Mouse (Mus musculus): Measurements from ENCODE around the gene Camk2g.

Camk2g gene

DNA sequence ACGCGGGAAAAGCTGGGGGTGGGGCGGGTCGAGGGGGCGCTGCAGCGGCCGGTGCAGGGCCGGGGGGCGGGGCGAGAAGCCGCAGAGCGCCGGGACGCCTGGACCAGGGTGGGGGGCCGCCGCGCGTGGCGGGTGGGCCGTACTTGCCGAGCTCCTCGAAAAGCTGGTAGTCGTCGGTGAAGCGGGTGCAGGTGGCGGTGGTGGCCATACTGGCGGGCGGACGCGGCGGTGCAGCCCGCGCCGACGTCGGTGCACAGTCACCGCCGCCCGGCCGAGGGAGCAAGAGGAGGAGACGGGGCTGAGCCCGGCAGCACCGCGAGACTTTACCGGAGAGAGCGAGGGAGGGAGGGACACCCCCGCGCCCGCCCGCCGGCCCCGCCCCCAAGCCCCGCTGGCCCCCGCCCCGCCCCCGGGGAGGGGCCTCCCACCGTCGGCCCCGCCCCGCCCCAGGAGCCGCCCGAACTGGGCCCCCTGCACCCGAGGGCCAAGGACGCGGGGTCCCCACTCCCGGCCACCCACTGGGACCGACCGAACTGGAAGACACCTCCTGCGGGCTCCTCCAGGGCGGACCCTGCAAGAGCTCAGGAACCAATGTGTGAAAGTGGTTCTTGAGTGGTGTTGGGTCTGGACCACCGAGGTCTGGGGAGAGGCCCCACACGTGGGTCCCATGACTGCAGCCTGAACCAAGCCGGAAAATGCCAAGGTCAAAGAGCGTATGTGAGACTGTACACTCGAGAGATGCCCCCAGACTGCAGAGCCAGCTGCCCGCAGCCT, at the start of gene Camk2g:
Camk2g (minus strand) TSS at position 331 of the 774 bp plus-strand sequence.
- DNase-seq (ENCODE audit: low read depth) = peak; percentile 85

DNA sequence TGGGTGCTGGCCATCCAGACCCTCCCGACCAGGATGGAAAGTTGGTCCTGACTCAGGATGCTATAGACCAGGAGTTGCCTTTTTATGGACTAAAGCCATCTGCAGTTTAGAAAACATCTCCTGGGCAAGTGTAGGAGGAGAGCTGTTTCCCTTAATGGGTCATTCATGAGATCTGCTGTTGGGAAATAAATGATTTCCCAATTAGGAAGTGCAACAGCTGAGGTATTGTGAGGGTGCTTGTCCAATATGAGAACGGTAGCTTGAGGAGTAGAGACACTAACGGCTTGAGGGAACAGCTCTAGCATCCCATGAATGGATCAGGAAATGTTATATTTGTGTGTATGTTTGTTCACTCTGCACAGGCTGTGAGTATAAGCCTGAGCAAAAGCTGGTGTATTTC, 48.7 kb upstream of the Camk2g start:
- DNase-seq (ENCODE audit: low read depth) = peak; percentile 61

- no peak for DNase-seq (ENCODE audit: low read depth)
These were observed 47.6 kb upstream of the Camk2g start for GRCm38 (mm10) chr14:20841526-20841925.

DNA sequence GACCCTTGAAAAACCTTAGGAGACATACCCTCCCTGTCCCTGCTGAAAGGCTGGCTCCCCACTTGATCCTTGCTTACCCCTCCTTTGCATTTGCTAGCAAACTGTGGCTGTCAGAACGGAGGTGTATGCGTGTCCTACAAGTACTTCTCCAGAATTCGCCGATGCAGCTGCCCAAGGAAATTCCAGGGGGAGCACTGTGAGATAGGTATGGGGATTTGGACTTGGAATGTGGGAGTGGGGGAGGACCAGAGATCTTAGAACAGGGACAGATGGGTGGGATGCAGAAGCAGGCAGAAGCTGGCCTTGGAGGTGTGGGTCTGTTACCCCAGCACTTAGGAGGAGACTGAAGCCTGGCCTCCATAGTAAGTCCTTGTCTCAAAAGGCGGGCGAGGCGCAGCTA, 43.8 kb upstream of the Camk2g start:
- DNase-seq (ENCODE audit: low read depth) = no peak

DNA sequence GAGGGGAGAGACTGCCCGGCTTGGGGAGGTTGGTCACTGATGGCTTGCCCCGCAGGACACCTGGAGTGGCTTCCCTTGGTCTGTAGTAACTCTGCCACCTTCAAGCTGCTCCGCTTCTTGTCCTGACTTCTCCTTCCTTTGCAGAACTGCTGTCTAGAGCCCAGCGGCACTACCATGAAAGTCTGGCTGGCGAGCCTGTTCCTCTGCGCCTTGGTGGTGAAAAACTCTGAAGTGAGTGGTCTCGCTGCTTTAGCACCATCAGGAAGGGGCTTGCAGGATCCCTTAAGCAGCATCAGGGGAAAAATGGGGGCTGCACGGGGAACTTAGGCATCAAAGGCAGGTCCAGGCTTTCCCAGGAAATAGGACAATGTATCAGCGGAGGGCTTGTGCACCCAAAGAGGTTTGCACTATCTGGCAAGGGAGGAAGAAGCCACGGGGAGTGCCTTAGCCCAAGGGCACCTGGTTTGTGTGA, 43.1 kb upstream of the Camk2g start:
- DNase-seq (ENCODE audit: low read depth) = no peak

DNA sequence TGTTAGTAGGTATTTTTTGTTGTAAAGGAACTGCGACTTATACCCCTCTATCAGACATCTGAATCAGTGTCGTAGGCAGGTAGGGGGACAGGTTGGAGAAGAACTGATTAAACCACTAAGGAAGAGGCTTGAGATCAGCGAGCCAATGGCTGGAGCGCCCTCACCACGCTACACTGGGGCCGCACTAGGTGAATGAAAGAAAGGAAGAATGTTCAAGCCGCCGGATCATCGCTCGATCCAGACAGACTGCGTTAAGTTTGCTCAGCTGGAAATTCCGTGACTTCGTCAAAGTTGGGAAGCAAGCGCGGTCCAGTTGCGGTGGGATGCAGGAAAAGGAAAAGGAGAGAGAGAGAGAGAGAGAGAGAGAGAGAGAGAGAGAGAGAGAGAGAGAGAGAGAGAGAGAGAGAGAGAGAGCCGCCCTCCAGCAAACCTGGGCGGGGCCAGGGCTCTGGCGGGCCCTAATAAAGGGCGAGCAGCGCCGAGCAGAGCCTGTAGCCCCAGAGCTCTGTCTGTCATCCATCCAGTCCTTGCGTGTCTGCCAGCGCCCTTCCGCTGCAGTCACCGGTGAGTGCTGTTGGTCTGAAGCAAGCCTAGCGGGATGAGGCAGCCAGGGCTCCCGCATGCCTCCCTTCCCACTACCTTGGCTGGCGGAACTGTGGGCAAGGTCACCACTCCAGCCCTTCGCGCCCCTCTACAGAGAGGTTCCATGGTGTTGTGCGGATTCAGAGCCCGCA, 42.5 kb upstream of the Camk2g start, which contains the start of gene Plau:
Plau (plus strand) TSS at position 490 of the 734 bp plus-strand sequence.
- DNase-seq (ENCODE audit: low read depth) = no peak

- DNase-seq (ENCODE audit: low read depth) = peak; percentile 74
These were observed 40.2 kb upstream of the Camk2g start for GRCm38 (mm10) chr14:20834136-20834535.

GRCm38 (mm10) chr14:20833525-20833924, 39.6 kb upstream of the Camk2g start:
- no peak for DNase-seq (ENCODE audit: low read depth)

- no peak for DNase-seq (ENCODE audit: low read depth)
These were observed 38.0 kb upstream of the Camk2g start for GRCm38 (mm10) chr14:20831915-20832314.

DNA sequence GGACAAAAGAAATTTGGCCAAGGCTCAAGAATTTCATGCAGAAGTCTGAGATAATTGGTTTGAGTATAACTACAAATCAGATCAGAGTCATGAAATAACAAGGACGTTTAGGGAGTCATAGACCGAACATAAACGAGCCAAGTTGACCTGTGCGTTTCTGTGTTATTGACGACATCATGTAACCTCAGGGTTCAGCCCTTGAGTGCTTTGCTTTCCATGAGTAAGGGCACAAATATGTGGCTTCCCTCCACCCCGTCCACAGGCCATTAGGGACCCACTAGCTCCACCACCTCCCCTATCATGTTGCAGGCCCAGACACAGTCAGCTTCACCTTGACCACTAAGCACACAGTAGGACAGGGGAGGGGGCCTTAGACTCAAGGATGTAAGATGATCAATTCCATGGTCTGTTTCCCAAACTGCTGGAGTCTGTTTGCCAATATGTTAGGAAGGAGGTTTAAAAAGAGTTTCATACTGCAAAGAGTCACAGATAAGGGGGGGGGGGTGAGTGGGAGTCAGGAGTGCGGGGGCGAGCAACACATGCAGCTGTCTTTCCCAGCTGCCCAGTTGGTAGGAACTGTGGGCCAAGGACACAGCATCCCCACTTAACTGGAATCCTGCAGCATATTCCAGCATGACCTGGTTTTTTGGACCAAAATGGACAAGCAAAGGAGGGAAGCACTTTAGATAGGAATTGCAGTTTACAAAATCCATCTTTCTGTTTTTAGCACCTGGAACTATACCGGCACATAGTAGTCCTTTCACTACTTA, 37.4 kb upstream of the Camk2g start:
- no peak for DNase-seq (ENCODE audit: low read depth)

DNA sequence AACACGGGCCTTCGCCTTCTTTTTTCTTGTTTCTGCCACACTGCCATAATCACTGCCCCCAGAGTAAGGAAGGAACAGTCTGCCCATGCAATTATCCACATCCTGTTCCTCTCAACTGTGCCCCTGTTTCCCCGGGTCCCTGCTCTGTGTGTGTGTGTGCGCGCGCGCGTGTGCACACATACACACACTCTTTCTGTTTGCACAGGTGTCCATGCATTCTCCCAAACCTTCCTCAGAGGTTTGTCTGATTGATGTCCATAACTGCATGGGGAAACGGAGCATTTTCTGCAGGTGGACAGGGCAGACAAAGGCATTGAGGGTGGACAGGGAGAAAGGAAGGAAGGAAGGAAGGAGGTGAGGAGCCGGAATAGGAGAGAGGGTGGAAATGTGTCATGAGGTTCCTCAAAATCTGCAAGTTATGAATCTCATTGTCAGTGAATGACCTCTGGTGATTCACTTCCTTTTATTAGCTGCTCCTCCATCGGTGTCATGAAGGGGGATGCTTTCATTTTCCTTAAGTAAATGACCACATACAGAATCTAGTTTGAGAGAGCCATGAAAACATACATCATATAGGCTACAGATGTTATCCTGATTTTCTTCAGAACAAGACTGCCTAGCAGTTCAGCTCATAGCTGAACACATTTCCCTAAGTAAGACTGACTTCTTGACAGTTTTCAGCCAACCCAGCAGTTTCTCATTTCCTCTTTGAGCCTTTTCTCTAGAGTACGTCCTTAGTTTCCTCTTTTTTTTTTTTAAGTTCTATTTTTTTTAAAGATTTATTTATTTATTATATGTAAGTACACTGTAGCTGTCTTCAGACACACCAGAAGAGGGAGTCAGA, 35.9 kb upstream of the Camk2g start:
- DNase-seq (ENCODE audit: low read depth) = peak; percentile 87

DNA sequence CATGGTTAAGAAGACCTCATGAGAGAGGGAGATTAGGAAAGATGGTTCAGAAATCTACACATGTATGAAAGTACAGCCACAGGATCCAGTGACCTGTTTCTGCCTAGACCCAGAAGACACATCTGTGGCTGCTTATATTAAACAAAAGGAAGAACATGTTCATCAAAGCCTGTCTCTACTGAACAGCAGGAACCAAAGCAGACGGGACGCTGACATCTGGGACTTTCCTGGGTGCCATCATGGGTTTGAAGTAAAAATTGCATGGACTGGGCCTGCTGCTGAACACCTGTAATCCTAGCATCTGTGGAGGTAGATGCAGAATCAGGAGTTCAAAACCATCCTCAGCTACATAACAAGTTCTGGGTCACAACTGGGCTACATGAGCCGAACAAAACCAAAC, 34.6 kb upstream of the Camk2g start:
- DNase-seq (ENCODE audit: low read depth) = no peak

GRCm38 (mm10) chr14:20827491-20827890, 33.6 kb upstream of the Camk2g start:
- DNase-seq (ENCODE audit: low read depth) = no peak

GRCm38 (mm10) chr14:20827061-20827460, 33.2 kb upstream of the Camk2g start:
- no peak for DNase-seq (ENCODE audit: low read depth)

GRCm38 (mm10) chr14:20825516-20825915, 31.6 kb upstream of the Camk2g start:
- no peak for DNase-seq (ENCODE audit: low read depth)

- no peak for DNase-seq (ENCODE audit: low read depth)
These were observed 30.6 kb upstream of the Camk2g start for GRCm38 (mm10) chr14:20824517-20824916.

- DNase-seq (ENCODE audit: low read depth) = no peak
These were observed 21.6 kb upstream of the Camk2g start for GRCm38 (mm10) chr14:20815448-20815847.

- DNase-seq (ENCODE audit: low read depth) = peak; percentile 61
These were observed 18.0 kb upstream of the Camk2g start for GRCm38 (mm10) chr14:20811779-20812406.

DNA sequence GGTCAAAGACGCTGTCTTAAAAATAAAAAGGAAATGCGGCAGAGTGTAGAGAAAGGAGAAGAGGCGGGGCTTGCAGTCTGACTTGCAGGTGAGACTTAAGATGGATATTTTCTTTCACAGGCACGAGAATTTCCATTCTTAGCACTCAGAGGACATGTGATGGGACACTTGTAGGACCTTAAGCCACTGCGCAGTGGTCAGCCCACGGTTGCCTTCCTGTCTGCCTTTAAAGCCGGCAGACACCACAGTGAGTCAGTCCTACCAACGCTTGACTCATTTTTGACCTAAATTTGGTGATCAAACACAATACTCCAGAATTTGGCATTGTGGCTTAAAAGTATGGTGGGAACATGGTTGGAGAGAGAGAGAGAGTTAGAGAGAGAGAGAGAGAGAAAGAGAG, 17.3 kb upstream of the Camk2g start:
- DNase-seq (ENCODE audit: low read depth) = peak; percentile 89

- DNase-seq (ENCODE audit: low read depth) = peak; percentile 91
These were observed 15.9 kb upstream of the Camk2g start for GRCm38 (mm10) chr14:20809820-20810219.

GRCm38 (mm10) chr14:20809349-20809748, 15.5 kb upstream of the Camk2g start:
- DNase-seq (ENCODE audit: low read depth) = peak; percentile 64
